Mouse (Mus musculus) midbrain, embryonic 14.5 days (tissue): ENCODE data around the gene Acin1. TPM values are rescaled to one million over a fixed set of nuclear protein-coding genes. Genes with fewer than 3 reads are reported as not detected.

Source experiments
- ATAC-seq: fragments of 200-750 bp; cut with Nextera tagmentation; 2 replicates; pipeline ENCODE4 v1.8.0; 2017; ENCODE audit warnings: moderate number of reproducible peaks, moderate library complexity; ENCODE audit not compliant: low FRiP score, low TSS enrichment
- DNase-seq: peaks from one replicate; pipeline ENCODE4 v3.0.0-alpha.2; 2015
- H3K27ac ChIP-seq: fragments of 300-500 bp; sonication (generic); replicated peaks from 2 replicates; pipeline ENCODE4 v1.5.1; 2014; ENCODE audit warnings: mild to moderate bottlenecking, low read depth, low read length, moderate library complexity
- H3K27me3 ChIP-seq: fragments of 300-500 bp; sonication (generic); 2 replicates; pipeline ENCODE4 v1.6.1; 2014; ENCODE audit warnings: low read length, control low read depth, mixed read lengths; ENCODE audit not compliant: control insufficient read depth, insufficient read depth
- H3K36me3 ChIP-seq: fragments of 300-500 bp; sonication (generic); 2 replicates; pipeline ENCODE4 v1.6.1; 2014; ENCODE audit warnings: low read length, control low read depth; ENCODE audit not compliant: control insufficient read depth, insufficient read depth
- H3K4me1 ChIP-seq: fragments of 300-500 bp; sonication (generic); 2 replicates; pipeline ENCODE4 v1.6.1; 2014; ENCODE audit warnings: mild to moderate bottlenecking, antibody characterized with exemption, low read length, control low read depth; ENCODE audit not compliant: control insufficient read depth, insufficient read depth
- H3K4me2 ChIP-seq: fragments of 300-500 bp; sonication (generic); 2 replicates; pipeline ENCODE4 v1.6.1; 2014; ENCODE audit warnings: mild to moderate bottlenecking, low read length, moderate library complexity
- H3K4me3 ChIP-seq: fragments of 300-500 bp; sonication (generic); replicated peaks from 2 replicates; pipeline ENCODE4 v1.5.1; 2014; ENCODE audit warnings: low read depth, low read length
- H3K9ac ChIP-seq: fragments of 300-500 bp; sonication (generic); replicated peaks from 2 replicates; pipeline ENCODE4 v1.6.1; 2014; ENCODE audit warnings: mild to moderate bottlenecking, low read length, moderate library complexity
- H3K9me3 ChIP-seq: fragments of 300-500 bp; sonication (generic); 2 replicates; pipeline ENCODE4 v1.6.1; 2016; ENCODE audit warnings: low read length, control low read depth, mixed read lengths; ENCODE audit not compliant: control insufficient read depth
- WGBS: fragments of 180-500 bp; shearing (Covaris S2); extraction: QIAGEN DNeasy Blood & Tissue Kit; methylation state at CpG from one replicate; pipeline ENCODE4 v1.1.7; 2014; 5-methylcytosine and 5-hydroxymethylcytosine counted together
- polyA plus RNA-seq: library from polyadenylated mRNA; unstranded; fragments of >200 nt; fragmentation: Nextera tagmentation; extraction: Ambion mirVana; gene quantifications from 2 replicates; pipeline ENCODE4 v1.2.1, GENCODE M21; 2014

Acin1 gene
- polyA plus RNA-seq, 1 experiment from 2014 or later: 128 TPM

- H3K4me1 ChIP-seq: peaks cover 16% of the 10 kb centered on the region; the same call in 1 of the 2 replicates
- ATAC-seq (no peak), DNase-seq (peak; percentile 46)
- peak overlapping the region; percentile 92 for H3K27ac ChIP-seq
- H3K4me3 ChIP-seq: peak overlapping the region; percentile 52
- no peak overlapping the region for H3K9ac ChIP-seq
- peak overlapping the region; percentile 64 for H3K4me2 ChIP-seq
- no peaks in the 10 kb centered on the region for H3K27me3 ChIP-seq
- 85% methylated on average over 8 of the region's 8 CpGs for WGBS
- no peaks in the 10 kb centered on the region for H3K9me3 ChIP-seq
- H3K36me3 ChIP-seq: no peaks in the 10 kb centered on the region
Measured at GRCm38 (mm10) chr14:54603686-54604085, 83.0 kb downstream of the Acin1 start.

DNA sequence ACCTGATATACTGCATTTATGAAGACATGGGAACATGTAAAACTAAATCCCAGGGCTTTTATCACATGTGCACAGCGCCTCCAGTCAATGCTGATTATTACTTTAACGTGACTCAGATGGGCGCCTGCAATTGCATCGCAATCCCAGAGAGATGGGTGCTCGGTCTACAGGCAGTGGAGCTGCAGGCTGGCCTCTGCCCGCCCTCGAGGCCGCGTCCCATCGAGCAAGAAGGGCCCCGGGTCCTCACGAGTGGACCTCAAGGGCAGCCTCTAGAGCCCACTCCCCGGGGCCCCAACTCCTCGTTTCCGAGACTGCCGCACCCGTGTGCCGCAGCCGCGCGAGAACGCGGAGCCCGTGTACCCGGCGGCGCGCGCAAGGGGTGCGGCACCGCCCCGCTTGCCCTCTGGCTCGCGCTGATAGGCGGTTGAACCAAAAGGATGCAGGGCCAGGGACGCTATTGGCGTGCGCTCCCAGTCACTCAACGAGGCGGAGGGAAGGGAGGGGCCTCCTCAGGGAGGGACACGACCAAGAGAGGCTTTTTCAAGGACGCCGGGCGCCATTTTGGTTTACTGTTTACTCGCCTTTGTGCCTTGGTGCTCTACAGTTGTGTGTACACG is 83.6 kb downstream of the Acin1 start:
- Histone ChIP-seq H3K4me3 (peak overlapping the region; percentile 52), H3K4me2 (peak overlapping the region; percentile 64), H3K4me1 (peaks cover 16% of the 10 kb centered on the region; the same call in 1 of the 2 replicates), H3K36me3 (no peaks in the 10 kb centered on the region), H3K27me3 (no peaks in the 10 kb centered on the region), H3K9me3 (no peaks in the 10 kb centered on the region), H3K9ac (peak overlapping the region; percentile 68), H3K27ac (peak overlapping the region; percentile 92)
- peak; percentile 99 for ATAC-seq
- under 1% methylated on average over 46 of the region's 46 CpGs for WGBS
- peak; percentile 98 for DNase-seq

- H3K4me3 ChIP-seq: peak overlapping the region; percentile 52
- peak; percentile 57 for DNase-seq
- H3K36me3 ChIP-seq: no peaks in the 10 kb centered on the region
- H3K27me3 ChIP-seq: no peaks in the 10 kb centered on the region
- WGBS: 31% methylated on average over 4 of the region's 4 CpGs
- peak overlapping the region; percentile 64 for H3K4me2 ChIP-seq
- no peaks in the 10 kb centered on the region for H3K9me3 ChIP-seq
- H3K27ac ChIP-seq: peak overlapping the region; percentile 92
- H3K4me1 ChIP-seq: peaks cover 16% of the 10 kb centered on the region; the same call in 1 of the 2 replicates
- H3K9ac ChIP-seq: peak overlapping the region; percentile 68
- ATAC-seq: peak; percentile 12; the same call in 1 of the 2 replicates
Measured at GRCm38 (mm10) chr14:54602613-54603012, 84.1 kb downstream of the Acin1 start.

- Histone ChIP-seq H3K4me1 (peaks cover 16% of the 10 kb centered on the region; the same call in 1 of the 2 replicates), H3K9ac (no peak overlapping the region), H3K9me3 (no peaks in the 10 kb centered on the region), H3K27ac (no peak overlapping the region), H3K27me3 (no peaks in the 10 kb centered on the region), H3K4me3 (no peak overlapping the region), H3K36me3 (no peaks in the 10 kb centered on the region), H3K4me2 (no peak overlapping the region)
- DNase-seq: no peak
- WGBS: 77% methylated on average over 2 of the region's 2 CpGs
- ATAC-seq: no peak
Measured at GRCm38 (mm10) chr14:54601601-54602000, 85.1 kb downstream of the Acin1 start.

GRCm38 (mm10) chr14:54597084-54597483 is 89.6 kb downstream of the Acin1 start:
- Histone ChIP-seq H3K9ac (no peak overlapping the region), H3K4me1 (0 out of 2 replicates have a peak, but pooled peaks cover under 1% of the 10 kb centered on the region), H3K27ac (no peak overlapping the region), H3K27me3 (no peaks in the 10 kb centered on the region), H3K36me3 (peaks cover 15% of the 10 kb centered on the region; the same call in 1 of the 2 replicates), H3K4me2 (no peak overlapping the region), H3K4me3 (no peak overlapping the region), H3K9me3 (no peaks in the 10 kb centered on the region)
- 85% methylated on average over 7 of the region's 7 CpGs for WGBS
- DNase-seq (no peak), ATAC-seq (no peak)

- no peak overlapping the region for H3K4me2 ChIP-seq
- H3K9ac ChIP-seq: no peak overlapping the region
- WGBS: 68% methylated on average over 28 of the region's 28 CpGs
- no peaks in the 10 kb centered on the region for H3K4me1 ChIP-seq
- DNase-seq (no peak), ATAC-seq (no peak)
- no peak overlapping the region for H3K27ac ChIP-seq
- no peaks in the 10 kb centered on the region for H3K27me3 ChIP-seq
- peaks cover 17% of the 10 kb centered on the region; the same call in 1 of the 2 replicates for H3K36me3 ChIP-seq
- no peak overlapping the region for H3K4me3 ChIP-seq
- no peaks in the 10 kb centered on the region for H3K9me3 ChIP-seq
Measured at GRCm38 (mm10) chr14:54594631-54595414, 91.9 kb downstream of the Acin1 start.

GRCm38 (mm10) chr14:54594055-54594454 is 92.7 kb downstream of the Acin1 start:
- Histone ChIP-seq H3K27ac (no peak overlapping the region), H3K9me3 (no peaks in the 10 kb centered on the region), H3K4me1 (no peaks in the 10 kb centered on the region), H3K27me3 (no peaks in the 10 kb centered on the region), H3K36me3 (peaks cover 17% of the 10 kb centered on the region; the same call in 1 of the 2 replicates), H3K4me3 (no peak overlapping the region), H3K9ac (no peak overlapping the region), H3K4me2 (no peak overlapping the region)
- DNase-seq (no peak), ATAC-seq (no peak)
- 89% methylated on average over 3 of the region's 3 CpGs for WGBS

GRCm38 (mm10) chr14:54592319-54592934 is 94.3 kb downstream of the Acin1 start:
- H3K4me3 ChIP-seq: no peak overlapping the region
- H3K9ac ChIP-seq: no peak overlapping the region
- ATAC-seq (no peak), DNase-seq (no peak)
- no peaks in the 10 kb centered on the region for H3K9me3 ChIP-seq
- H3K4me2 ChIP-seq: no peak overlapping the region
- H3K27me3 ChIP-seq: no peaks in the 10 kb centered on the region
- H3K27ac ChIP-seq: peak overlapping the region; percentile 41; the same call in 1 of the 2 replicates
- peaks cover 17% of the 10 kb centered on the region; the same call in 1 of the 2 replicates for H3K36me3 ChIP-seq
- 77% methylated on average over 10 of the region's 10 CpGs for WGBS
- H3K4me1 ChIP-seq: no peaks in the 10 kb centered on the region
